8 mouse cellular contexts compared by ENCODE assay signal in genomic region chr3:9947357-9948065, GRCm38 (mm10).
DNase-seq lines count a peak whose midpoint lies in the region; ATAC-seq lines count a peak whose summit lies in the region.

No protein-coding gene starts in this region.

- H3K4me3 ChIP-seq in limb, embryonic 12.5 days (replicated peaks), result no peak overlapping the region
- H3K4me3 ChIP-seq in midbrain, embryonic 14.5 days (replicated peaks; ENCODE audit: low read depth, low read length), result no peak overlapping the region

- H3K27me3 ChIP-seq in limb, embryonic 12.5 days, result no peaks in the 10 kb centered on the region
- H3K27me3 ChIP-seq in midbrain, embryonic 14.5 days (ENCODE audit: control insufficient read depth, insufficient read depth, low read length), result no peaks in the 10 kb centered on the region

- H3K27ac ChIP-seq in limb, embryonic 12.5 days, result no peak overlapping the region
- H3K27ac ChIP-seq in midbrain, embryonic 14.5 days (replicated peaks; ENCODE audit: low read depth, low read length), result no peak overlapping the region

- H3K9me3 ChIP-seq in limb, embryonic 12.5 days, result no peaks in the 10 kb centered on the region
- no peaks in the 10 kb centered on the region for H3K9me3 ChIP-seq in midbrain, embryonic 14.5 days (ENCODE audit: control insufficient read depth, low read length)

- H3K36me3 ChIP-seq in limb, embryonic 12.5 days, result no peaks in the 10 kb centered on the region
- no peaks in the 10 kb centered on the region for H3K36me3 ChIP-seq in midbrain, embryonic 14.5 days (ENCODE audit: control insufficient read depth, insufficient read depth, low read length)

- peak; percentile 24 for DNase-seq in 3134 (ENCODE audit: extremely low read depth, insufficient read length, low spot score)
- peak; percentile 53 to 54 for DNase-seq in adrenal gland, adult 18-20 months (ENCODE audit: low spot score in 2 of 2)
- DNase-seq in embryo, embryonic 11.5 days (ENCODE audit: low read depth, low spot score), result peak; percentile 38
- peak; percentile 73 for DNase-seq in heart, adult 8-10 months (ENCODE audit: low spot score)
- peak; percentile 45 to 69 for DNase-seq in kidney, adult 8-10 months
- peak; percentile 88 for DNase-seq in midbrain, embryonic 14.5 days
- DNase-seq in spleen, postnatal 10 days (ENCODE audit: low spot score in 2 of 2), result peak; percentile 30 to 64

- H3K9ac ChIP-seq in limb, embryonic 12.5 days (replicated peaks), result no peak overlapping the region
- no peak overlapping the region for H3K9ac ChIP-seq in midbrain, embryonic 14.5 days (replicated peaks; ENCODE audit: low read length)

- H3K4me1 ChIP-seq in limb, embryonic 12.5 days (replicated peaks), result no peaks in the 10 kb centered on the region
- H3K4me1 ChIP-seq in midbrain, embryonic 14.5 days (ENCODE audit: control insufficient read depth, insufficient read depth, low read length), result no peaks in the 10 kb centered on the region

- 53% methylated on average over 11 of the region's 11 CpGs for WGBS in limb, embryonic 12.5 days
- WGBS in midbrain, embryonic 14.5 days, result 48% methylated on average over 11 of the region's 11 CpGs

- no peak overlapping the region for H3K4me2 ChIP-seq in limb, embryonic 12.5 days
- H3K4me2 ChIP-seq in midbrain, embryonic 14.5 days (ENCODE audit: low read length), result no peak overlapping the region

- peak; percentile 81; the same call in 1 of the 2 replicates for ATAC-seq in limb, embryonic 12.5 days (ENCODE audit: insufficient number of reproducible peaks, insufficient read depth, low FRiP score, low TSS enrichment, low read depth)
- ATAC-seq in midbrain, embryonic 14.5 days (ENCODE audit: low FRiP score, low TSS enrichment), result peak; percentile 85

Comparison
In these comparisons a context has a peak if more than half of its experiments do, and no peak if none do; other contexts are left out.
1. DNase-seq: peak in every context shown above with its lines; median percentile 88 in midbrain, embryonic 14.5 days; 73 in heart, adult 8-10 months; 57 in kidney, adult 8-10 months; 54 in adrenal gland, adult 18-20 months; 47 in spleen, postnatal 10 days; 38 in embryo, embryonic 11.5 days; 24 in 3134.